Mouse (Mus musculus) thymus, adult 2 months (tissue): ENCODE data around the gene Syne1. TPM values are rescaled to one million over a fixed set of nuclear protein-coding genes. Genes with fewer than 3 reads are reported as not detected.

ENCODE experiments used
- DNase-seq: peaks from one replicate; pipeline ENCODE4 v3.0.0; 2021
- H3K27ac ChIP-seq: fragments of 200-500 bp; 2 replicates; pipeline ENCODE4 v1.5.1; 2012; ENCODE audit warnings: low read length, control low read depth; ENCODE audit not compliant: control insufficient read depth, insufficient read depth
- H3K27me3 ChIP-seq: fragments of 200-500 bp; 2 replicates; pipeline ENCODE4 v1.6.1; 2012; ENCODE audit warnings: mild to moderate bottlenecking, low read length, moderate library complexity, mixed read lengths; ENCODE audit not compliant: control insufficient read depth, insufficient read depth
- H3K36me3 ChIP-seq: fragments of 200-500 bp; 2 replicates; pipeline ENCODE4 v1.6.1; 2012; ENCODE audit warnings: mild to moderate bottlenecking, low read length, moderate library complexity; ENCODE audit not compliant: control insufficient read depth, insufficient read depth
- H3K4me1 ChIP-seq: fragments of 200-500 bp; replicated peaks from 2 replicates; pipeline ENCODE4 v1.6.1; 2012; ENCODE audit warnings: low read length; ENCODE audit not compliant: control insufficient read depth, insufficient read depth
- H3K4me3 ChIP-seq: fragments of 200-500 bp; 2 replicates; pipeline ENCODE4 v1.5.1; 2012; ENCODE audit warnings: mild to moderate bottlenecking, low read length, control low read depth, moderate library complexity; ENCODE audit not compliant: control insufficient read depth, insufficient read depth
- CTCF ChIP-seq: fragments of 200-500 bp; IDR thresholded peaks from 2 replicates; pipeline ENCODE4 v1.5.1; 2012; ENCODE audit warnings: mild to moderate bottlenecking, control low read depth, low read length, moderate library complexity, borderline replicate concordance; ENCODE audit not compliant: control insufficient read depth, poor library complexity, insufficient read depth; ENCODE audit errors: extremely low read depth
- POLR2A ChIP-seq: fragments of 200-500 bp; IDR thresholded peaks from 2 replicates; pipeline ENCODE4 v1.6.1; 2012; ENCODE audit warnings: mild to moderate bottlenecking, low read length, control low read depth, moderate library complexity; ENCODE audit not compliant: control insufficient read depth, poor library complexity, insufficient read depth; ENCODE audit errors: extremely low read depth
- WGBS: fragments of 180-500 bp; shearing (Covaris S2); methylation state at CpG from one replicate; pipeline ENCODE4 v1.1.7; 2018; 5-methylcytosine and 5-hydroxymethylcytosine counted together
- polyA plus RNA-seq: library from polyadenylated mRNA; depleted of rRNA; stranded (reverse); fragments of >200 nt; gene quantifications from 2 replicates; pipeline ENCODE4 v1.2.3, GENCODE M21; 2012

Syne1 gene
- polyA plus RNA-seq, 1 experiment = 33.5 TPM

GRCm38 (mm10) chr10:5554941-5555340 is 3.7 kb upstream of the Syne1 start:
- Histone ChIP-seq H3K27ac (no peak overlapping the region), H3K4me1 (peaks cover 8% of the 10 kb centered on the region; the same call in 1 of the 2 replicates)
- WGBS = 36% methylated on average over 5 of the region's 5 CpGs

GRCm38 (mm10) chr10:5550168-5551021 is 887 bp downstream of the Syne1 start:
- H3K27ac ChIP-seq = no peak overlapping the region
- TF ChIP-seq POLR2A = no peak
- TF ChIP-seq CTCF = no peak
- no peaks in the 10 kb centered on the region for H3K27me3 ChIP-seq
- peaks cover 8% of the 10 kb centered on the region; the same call in 1 of the 2 replicates for H3K4me1 ChIP-seq
- peak; percentile 47 for DNase-seq
- WGBS = 4% methylated on average over 44 of the region's 44 CpGs
- no peaks in the 10 kb centered on the region for H3K36me3 ChIP-seq
- peak overlapping the region; percentile 39 for H3K4me3 ChIP-seq

More at GRCm38 (mm10) chr10:5554941-5555340, 3.7 kb upstream of the Syne1 start:
- DNase-seq = no peak
- no peak for TF ChIP-seq CTCF
- TF ChIP-seq POLR2A = no peak
- Histone ChIP-seq H3K27me3 (no peaks in the 10 kb centered on the region), H3K36me3 (no peaks in the 10 kb centered on the region), H3K4me3 (no peak overlapping the region)

- no peak for DNase-seq
- WGBS = 41% methylated on average over 6 of the region's 6 CpGs
- TF ChIP-seq POLR2A (no peak), CTCF (no peak)
- no peak overlapping the region for H3K27ac ChIP-seq
- peaks cover 8% of the 10 kb centered on the region; the same call in 1 of the 2 replicates for H3K4me1 ChIP-seq
- H3K36me3 ChIP-seq = no peaks in the 10 kb centered on the region
- no peaks in the 10 kb centered on the region for H3K27me3 ChIP-seq
- H3K4me3 ChIP-seq = no peak overlapping the region; the same call in 1 of the 2 replicates
Observed at GRCm38 (mm10) chr10:5549871-5550167, 1.5 kb downstream of the Syne1 start.

GRCm38 (mm10) chr10:5548651-5549050 is 2.6 kb downstream of the Syne1 start:
- Histone ChIP-seq H3K27me3 (no peaks in the 10 kb centered on the region), H3K4me1 (peaks cover 8% of the 10 kb centered on the region; the same call in 1 of the 2 replicates), H3K4me3 (no peak overlapping the region), H3K36me3 (no peaks in the 10 kb centered on the region), H3K27ac (no peak overlapping the region)
- no peak for DNase-seq
- TF ChIP-seq CTCF = no peak
- TF ChIP-seq POLR2A = no peak
- 93% methylated on average over 2 of the region's 2 CpGs for WGBS

- H3K36me3 ChIP-seq = no peaks in the 10 kb centered on the region
- H3K4me3 ChIP-seq = no peak overlapping the region
- WGBS = 97% methylated on average over 9 of the region's 9 CpGs
- no peak for DNase-seq
- H3K27ac ChIP-seq = no peak overlapping the region
- no peaks in the 10 kb centered on the region for H3K27me3 ChIP-seq
- peaks cover 8% of the 10 kb centered on the region; the same call in 1 of the 2 replicates for H3K4me1 ChIP-seq
- TF ChIP-seq POLR2A (no peak), CTCF (no peak)
Observed at GRCm38 (mm10) chr10:5547769-5548168, 3.5 kb downstream of the Syne1 start.

GRCm38 (mm10) chr10:5546428-5546827 is 4.9 kb downstream of the Syne1 start:
- H3K27ac ChIP-seq = no peak overlapping the region
- H3K27me3 ChIP-seq = no peaks in the 10 kb centered on the region
- H3K36me3 ChIP-seq = no peaks in the 10 kb centered on the region
- WGBS = 95% methylated on average over 5 of the region's 5 CpGs
- H3K4me3 ChIP-seq = no peak overlapping the region
- peaks cover 8% of the 10 kb centered on the region; the same call in 1 of the 2 replicates for H3K4me1 ChIP-seq
- TF ChIP-seq POLR2A (no peak), CTCF (no peak)
- DNase-seq = no peak

- H3K27ac ChIP-seq = no peak overlapping the region
- H3K36me3 ChIP-seq = no peaks in the 10 kb centered on the region
- no peaks in the 10 kb centered on the region for H3K27me3 ChIP-seq
- 41% methylated on average over 1 of the region's 1 CpGs for WGBS
- no peak overlapping the region for H3K4me3 ChIP-seq
- TF ChIP-seq POLR2A (no peak), CTCF (no peak)
- H3K4me1 ChIP-seq = no peaks in the 10 kb centered on the region
- DNase-seq = no peak
Observed at GRCm38 (mm10) chr10:5528284-5528683, 23.0 kb downstream of the Syne1 start.
